Mouse (Mus musculus) fibroblast of lung, adult 2 months (primary cell): ENCODE data around the gene Zfp423.

Source experiments
- DNase-seq: peaks from one replicate; pipeline ENCODE4 v3.0.0-alpha.2; 2011; ENCODE audit warnings: low read depth

Zfp423 gene

DNA sequence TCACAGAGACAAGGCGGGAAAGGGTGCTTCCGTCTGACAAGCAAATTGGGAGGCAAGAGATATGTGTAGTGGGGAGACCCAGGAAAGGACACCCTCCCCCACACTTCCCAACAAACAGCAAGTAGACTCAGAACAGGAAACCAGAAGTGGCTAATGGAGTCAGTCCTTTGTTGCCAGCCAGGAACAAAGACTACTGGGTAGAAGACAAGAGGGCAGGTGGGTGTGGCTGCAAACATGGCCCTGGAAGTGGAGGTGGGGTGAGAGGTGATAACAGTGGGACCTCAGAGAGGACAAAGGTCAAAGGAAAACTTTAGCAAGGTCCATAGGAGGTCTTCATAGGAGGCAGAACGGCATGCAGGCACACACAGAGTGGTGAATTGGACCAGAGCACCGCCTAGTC lies 265.7 kb downstream of the Zfp423 start:
- DNase-seq: no peak

GRCm38 (mm10) chr8:87690100-87691095 lies 269.0 kb downstream of the Zfp423 start:
- DNase-seq: peak; percentile 5

DNA sequence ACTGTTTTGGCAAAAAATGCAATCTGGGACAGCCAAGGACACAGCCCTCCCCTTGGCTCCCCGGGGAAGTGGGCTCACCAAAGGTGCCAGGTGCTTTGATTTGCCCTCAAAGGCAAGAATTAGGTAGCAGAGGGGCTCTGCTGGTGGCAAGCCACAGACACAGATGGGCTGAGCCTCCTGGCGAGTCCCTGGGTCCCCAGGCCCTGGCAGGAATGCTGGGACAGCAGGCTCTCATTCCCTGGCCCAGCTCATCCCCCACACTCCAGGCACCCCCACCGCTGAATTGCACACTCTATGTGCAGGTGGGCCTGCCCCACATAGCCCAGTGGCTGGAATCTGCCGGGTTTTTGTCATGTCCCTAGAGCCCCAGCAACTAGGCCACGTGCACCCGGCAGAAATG lies 270.2 kb downstream of the Zfp423 start:
- DNase-seq: no peak

- DNase-seq: no peak
Measured at GRCm38 (mm10) chr8:87688348-87688747, 271.0 kb downstream of the Zfp423 start.

DNA sequence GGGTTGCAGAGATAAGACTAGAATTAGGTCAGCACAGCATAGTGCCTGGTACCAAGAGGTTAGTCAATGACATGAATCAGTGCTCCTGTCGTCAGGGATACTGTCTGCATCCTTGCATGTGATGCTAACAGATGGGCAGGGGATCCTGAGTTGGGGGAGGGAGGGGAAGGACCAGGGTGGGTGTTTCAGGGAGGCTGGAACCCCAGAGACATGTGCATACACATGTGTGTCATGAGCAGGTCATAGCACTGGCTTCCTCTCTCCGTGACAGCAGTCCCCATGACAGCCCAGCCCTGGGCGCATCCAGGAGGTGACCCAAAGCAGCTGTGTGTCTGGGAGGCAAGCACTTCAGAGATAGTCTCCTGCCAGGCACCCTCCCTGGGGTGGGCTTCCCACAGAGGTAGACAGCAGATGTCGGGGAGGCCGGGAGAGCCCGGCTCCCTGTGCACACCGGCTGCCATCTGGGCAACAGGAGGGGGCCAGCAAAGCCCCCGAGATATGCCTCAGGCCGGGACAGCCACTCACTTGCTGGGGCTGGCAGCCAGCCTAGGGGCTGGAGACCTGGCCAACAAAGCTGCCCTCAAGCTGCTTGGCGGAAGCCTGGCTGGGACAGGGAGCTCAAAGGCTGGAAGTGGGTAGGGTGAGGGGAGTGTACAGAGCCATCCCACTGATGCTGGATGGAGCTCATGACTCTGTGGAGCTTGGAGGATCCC lies 272.3 kb downstream of the Zfp423 start:
- no peak for DNase-seq

DNA sequence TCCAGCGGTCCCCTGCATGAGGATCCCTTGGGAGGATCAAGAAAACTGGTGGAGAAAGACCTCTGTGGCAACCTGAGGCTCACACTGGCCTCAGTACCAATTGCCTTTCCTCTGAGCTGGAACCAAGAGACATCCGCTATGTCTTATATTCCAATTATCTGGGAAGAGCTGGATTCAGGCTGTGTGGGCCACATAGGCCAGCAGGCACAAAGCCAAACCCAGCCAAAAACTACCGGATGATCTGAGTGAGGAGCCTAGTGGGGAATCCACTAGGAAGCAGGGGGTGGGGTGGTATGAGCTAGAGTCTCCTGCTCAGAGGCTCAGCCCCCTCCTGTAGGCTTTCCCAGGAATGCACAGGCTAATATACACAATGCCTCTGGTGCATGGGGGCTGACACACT lies 273.4 kb downstream of the Zfp423 start:
- DNase-seq: no peak

DNA sequence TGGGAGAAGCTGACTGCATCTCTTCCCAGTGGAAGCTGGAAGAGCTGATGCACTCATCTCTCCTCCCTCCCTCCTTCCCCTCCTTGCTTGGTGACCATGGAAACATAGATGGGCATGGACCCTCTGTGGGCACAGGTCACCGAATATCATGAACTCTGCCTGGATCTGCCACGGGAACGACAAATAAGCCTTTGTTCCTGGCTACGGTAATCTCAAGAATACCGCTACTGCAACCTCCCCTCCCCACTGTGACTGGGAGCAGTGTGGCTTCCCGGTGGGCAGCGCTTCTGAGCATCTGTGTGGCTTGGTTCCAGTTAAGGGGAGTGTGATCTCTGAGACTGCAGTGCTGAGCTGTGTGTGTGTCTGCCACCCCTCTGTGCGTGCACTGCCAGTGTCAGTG lies 274.0 kb downstream of the Zfp423 start:
- no peak for DNase-seq

- DNase-seq: no peak
Measured at GRCm38 (mm10) chr8:87682066-87682465, 277.3 kb downstream of the Zfp423 start.

DNA sequence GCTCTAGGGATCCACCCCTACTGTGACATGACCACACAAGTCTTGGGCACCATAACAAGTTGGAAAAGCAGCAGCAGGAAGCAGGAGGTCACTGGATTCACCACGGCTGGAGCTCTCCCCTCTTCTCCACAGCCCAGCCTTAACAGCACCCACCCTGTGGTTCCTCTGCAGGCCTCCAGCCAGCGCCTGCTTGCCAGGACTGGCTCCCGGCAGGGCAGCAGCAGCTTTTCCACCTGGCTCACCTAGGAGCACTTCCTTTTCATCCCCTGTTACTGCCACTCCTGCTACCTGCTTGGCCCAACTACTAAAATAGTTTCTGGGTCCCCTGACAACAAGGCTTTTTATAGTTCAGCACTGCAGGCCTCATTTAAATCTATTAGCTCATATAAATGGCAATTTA lies 279.4 kb downstream of the Zfp423 start:
- DNase-seq: no peak

GRCm38 (mm10) chr8:87679431-87680003 lies 279.9 kb downstream of the Zfp423 start:
- DNase-seq: no peak

DNA sequence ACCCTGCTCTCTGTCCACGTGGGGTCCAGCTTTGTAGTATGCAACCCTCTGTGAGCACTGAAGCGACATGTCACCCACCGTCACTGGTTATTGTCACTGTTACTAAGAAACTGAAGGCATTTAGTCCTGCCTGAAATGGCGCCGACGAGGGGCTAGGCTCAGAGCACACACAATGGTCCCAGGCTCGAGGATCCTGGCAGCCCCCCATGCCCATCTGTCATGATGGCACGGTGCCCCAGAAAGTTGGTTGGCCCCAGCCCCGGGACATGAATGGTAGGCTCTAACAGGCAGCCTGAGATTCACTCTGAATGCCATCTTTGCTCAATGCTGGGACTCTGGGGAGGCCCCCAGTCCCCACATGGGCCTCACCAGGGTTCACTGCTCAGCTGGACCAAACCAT lies 284.0 kb downstream of the Zfp423 start:
- DNase-seq: no peak

DNA sequence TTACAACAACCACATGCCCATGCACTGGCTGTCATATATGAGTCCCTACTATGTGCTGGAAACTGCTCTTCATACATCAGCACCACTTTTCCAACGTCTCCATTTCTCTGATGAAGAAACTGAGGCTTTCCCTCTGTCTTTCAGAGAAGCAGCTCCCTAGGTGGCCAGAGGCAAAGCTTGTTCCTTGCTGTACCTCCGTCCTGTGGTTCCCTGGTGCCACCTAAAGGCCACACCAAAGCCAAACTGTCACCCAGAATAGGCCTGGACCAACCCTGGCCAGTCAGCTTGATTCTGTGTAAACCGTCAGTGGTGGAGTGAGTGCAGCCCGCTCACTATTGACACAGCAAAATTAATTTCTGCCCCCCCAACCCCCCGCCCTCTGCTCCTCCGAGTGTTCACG lies 285.2 kb downstream of the Zfp423 start:
- no peak for DNase-seq

DNA sequence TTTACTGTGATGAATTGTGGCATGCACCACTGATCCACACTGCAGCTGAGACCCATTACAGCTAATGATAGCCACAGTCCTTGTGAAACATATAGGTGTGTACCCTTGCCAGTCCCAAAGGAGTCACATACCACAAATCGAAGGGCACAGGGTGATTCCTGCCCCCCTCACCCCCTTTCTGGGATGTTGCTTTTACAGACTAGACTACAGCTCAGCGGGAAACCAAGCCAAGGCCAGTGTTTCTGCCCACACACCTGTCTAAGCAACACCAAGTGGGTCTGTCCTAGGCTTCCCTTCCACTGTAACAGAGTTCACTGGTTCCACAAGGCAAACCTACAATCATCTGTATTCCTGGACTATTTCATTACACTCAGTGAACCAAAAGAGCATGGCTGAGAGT lies 287.2 kb downstream of the Zfp423 start:
- no peak for DNase-seq

DNA sequence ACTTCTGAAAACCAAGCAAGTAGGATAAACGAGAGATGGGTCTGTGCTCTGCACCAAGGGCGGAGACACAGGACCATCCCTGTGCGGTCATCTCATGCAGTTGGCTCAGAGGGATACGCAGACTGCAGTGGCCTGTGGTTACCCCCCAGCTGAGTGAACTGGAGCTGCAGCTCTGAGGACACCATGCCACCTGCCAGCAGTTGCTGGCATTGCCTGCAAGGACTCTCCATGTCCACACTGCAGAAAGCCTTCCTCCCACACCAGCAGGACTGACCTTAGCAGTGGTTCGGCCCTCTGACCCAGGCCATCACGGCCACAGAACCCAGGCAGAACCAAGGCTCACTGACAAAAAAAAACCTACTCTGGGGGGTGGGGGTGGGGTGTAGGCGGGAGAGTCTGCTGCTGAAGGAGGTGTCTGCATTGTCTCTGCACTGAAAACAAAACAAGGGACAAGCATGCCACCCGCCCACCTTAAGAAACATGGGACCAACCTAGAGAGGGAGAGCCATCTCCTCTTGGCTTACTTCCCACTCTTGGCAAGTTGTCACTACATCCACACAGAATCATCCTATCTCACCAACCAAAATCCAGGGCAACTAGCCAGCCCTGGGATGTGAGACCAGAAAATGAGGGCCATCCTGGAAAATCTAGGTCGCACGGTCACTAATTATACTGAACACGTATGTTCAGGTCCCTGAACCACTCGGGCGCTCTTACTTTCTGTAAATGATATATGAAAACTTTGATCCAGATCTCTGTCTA lies 288.0 kb downstream of the Zfp423 start:
- no peak for DNase-seq

DNA sequence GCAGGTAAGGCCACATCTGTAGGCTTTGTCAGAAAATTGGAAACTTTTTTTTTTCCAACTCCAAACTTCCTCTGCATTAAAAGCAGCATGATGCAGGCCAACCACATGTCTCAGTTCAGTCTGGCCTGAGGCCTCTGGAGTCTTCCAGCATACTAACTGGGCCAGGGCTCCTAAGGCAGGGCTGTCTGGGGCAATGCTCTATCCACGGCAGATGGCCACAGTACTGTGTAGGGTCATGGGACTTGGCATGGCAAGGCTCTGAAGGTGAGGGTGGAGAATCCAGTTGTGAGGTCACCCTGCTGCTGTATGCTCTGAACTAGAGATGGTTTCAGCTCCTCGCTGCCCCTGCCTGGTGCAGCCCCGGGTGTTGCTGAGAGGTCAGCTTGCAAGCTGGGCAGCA lies 289.2 kb downstream of the Zfp423 start:
- no peak for DNase-seq

DNA sequence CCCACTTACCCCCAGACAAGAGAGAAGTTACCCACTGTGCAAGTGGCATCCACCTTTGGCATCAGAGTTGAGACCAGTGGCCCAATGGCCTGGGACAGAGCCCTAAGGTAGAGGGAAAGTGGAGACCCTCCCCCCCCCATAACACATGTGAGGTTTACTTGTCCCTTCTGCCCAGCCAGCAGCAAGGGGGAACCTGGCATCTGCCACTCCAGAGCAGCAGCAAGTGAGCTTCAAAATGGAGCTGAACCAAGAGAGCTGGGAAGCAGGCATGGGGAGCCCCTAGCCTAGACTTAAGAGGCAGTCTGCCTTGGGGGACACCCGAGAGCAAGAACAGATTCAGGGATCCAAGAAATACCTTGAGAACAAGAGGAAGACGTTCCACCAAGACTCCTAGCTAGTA lies 290.7 kb downstream of the Zfp423 start:
- DNase-seq: no peak

DNA sequence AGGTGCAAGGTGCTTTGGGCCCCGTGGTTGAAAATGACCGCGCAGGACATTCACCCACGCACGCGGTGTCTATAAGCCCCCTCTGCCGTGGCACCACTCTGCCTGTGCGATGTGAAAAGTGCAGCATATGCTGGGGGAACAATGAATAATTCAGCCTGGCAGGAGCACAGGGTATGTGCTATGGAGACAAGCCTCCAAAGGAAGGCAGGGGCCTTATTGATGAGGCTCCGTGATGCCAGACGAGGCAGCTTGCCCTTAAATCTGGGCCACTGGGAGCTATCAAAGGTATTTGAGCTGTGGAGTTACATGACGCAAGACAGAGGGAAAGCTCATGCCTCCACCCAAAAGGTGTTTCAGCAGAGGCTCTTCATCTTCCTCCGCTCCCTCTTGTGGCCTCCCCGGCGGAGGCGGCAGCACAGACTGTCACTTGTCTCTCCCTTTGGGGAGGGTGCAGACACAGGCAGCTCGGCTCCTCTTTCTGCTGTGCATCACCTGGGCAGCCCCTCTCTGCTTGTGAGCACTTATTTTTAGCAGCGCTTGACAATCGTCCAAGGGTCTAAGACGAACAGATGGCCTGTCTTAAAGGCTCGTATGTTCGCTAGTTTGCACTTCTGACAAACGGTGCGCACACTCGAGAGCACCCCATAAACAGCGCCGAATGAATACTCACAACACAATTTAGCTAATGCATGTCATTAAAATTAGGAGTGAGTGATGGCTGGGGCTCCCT lies 291.3 kb downstream of the Zfp423 start:
- no peak for DNase-seq

DNA sequence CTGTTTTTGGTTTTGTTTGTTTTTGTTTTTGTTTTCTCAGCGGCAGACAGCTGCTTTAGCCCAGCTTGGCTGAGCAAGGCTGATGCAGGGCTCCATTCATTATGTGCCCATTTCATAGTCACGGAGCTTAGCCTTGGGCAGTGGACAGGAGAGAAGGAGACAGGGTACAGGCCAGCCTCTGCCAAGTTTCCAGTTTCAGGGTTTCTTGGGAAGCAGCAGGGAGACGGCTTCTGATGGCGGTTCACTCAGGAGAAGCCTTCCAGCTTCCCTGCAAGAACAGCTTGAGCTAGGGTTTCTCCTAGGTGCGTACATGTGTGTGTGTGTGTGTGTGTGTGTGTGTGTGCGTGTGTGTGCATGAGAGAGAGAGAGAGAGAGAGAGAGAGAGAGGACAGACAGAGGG lies 292.1 kb downstream of the Zfp423 start:
- DNase-seq: no peak

GRCm38 (mm10) chr8:87665337-87665736 lies 294.1 kb downstream of the Zfp423 start:
- no peak for DNase-seq

DNA sequence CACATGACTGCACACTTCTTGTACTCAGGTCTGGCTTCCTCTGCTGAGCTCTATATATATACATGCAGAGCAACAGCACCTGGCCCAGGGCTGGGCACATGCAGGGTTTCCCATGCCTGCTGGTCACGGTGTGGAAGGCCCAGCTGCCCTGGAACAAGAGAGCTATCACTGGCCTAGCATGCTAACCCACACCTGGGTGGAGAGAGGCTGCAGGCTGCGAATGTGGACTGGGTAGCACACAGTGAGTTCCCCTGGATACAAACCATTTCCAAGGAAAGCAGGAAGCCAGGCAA lies 295.2 kb downstream of the Zfp423 start:
- no peak for DNase-seq

DNA sequence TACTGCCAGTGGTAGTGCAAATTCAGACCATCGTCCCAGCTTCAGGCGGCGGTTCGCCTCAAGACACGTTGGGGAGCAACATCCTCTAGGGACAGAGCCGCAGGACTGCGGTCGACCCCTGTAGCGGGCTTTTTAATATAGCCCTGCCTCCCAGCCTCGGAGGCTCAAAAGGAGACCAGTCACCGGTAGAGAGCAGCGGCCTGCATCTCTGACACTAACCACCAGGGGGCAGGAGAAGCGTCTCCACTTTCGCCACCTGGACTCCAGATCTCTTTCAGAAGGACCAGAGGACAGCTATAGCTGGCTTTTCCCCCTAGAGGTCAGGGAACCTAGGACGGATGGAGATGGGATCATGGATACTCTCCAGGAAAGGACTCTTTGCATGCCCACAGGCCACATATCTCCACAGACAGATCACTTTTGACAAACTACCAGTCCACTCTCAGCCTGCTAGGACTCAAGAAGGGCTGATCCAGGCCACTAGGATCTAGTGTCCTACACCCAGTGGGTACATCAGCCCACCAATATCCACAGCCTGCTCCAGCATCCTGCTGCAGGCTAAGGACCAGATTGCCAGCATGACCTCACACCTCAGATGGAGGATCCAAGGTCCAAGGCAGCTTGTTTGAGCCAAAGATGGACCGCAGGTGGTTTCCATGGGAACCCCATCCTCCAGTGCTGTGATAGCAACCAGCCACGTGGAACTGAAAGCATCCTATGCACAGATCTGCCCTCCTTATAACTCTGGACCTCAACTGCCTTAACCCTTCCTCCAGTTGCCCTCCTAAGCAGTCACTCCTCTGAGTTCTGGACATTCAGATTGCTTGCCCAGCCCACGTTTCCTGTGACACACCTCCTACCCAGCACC lies 295.8 kb downstream of the Zfp423 start:
- peak; percentile 27 for DNase-seq
